Mouse (Mus musculus) ovary, adult 18-20 months (tissue): ENCODE data around the gene Gnai2.

Experiments
- DNase-seq: peaks from one replicate; pipeline ENCODE4 v3.0.0; 2022; ENCODE audit warnings: low spot score, mixed read lengths

The Gnai2 gene

DNA sequence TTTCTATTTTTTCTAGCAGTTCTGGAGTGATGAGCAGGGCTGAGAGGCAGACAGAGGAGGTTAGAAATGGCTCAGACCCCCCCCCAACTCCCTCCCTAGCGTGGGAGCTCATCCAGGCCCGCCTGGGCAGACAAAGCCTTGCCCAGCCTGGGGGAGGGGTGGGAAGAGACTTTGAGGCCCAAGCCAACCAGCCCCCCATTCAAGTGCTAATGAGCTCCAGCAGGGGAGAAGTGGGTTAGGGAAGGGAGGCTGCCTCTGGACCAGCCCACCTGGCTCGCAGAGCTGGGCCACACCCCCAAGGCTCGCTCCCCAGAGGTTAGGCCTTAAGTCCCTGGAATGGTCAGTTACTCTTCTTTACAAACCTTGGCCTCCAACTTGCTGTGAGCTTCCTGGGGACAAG lies 4.6 kb downstream of the Gnai2 start:
- DNase-seq = no peak

DNA sequence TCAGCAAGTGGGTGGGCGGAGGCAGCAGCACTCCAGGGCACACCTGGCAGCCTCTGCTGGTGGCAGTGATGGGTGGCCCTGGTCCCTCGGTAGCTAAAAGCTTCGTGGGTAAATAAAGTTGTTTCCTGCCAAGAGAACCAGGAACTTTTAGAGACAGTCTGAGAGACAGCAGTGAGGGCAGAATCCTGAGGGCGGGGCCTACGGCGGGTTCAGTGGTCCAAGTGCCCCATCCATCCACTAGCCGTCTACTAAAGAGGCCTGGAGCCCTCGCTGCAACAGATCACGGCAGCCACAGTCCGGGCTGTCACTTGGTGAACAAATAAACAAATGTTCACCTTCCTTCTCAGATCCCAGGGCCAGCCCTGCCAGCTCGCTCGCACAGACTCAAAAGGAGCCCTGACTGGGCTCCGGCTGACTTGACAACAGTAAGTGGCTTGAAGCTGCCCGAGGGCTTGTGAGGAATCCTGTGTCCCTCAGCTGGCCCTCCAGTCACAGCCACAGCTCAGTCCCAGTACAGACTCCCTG lies 5.2 kb downstream of the Gnai2 start:
- no peak for DNase-seq

GRCm38 (mm10) chr9:107629411-107629730 lies 5.8 kb downstream of the Gnai2 start:
- DNase-seq = no peak

DNA sequence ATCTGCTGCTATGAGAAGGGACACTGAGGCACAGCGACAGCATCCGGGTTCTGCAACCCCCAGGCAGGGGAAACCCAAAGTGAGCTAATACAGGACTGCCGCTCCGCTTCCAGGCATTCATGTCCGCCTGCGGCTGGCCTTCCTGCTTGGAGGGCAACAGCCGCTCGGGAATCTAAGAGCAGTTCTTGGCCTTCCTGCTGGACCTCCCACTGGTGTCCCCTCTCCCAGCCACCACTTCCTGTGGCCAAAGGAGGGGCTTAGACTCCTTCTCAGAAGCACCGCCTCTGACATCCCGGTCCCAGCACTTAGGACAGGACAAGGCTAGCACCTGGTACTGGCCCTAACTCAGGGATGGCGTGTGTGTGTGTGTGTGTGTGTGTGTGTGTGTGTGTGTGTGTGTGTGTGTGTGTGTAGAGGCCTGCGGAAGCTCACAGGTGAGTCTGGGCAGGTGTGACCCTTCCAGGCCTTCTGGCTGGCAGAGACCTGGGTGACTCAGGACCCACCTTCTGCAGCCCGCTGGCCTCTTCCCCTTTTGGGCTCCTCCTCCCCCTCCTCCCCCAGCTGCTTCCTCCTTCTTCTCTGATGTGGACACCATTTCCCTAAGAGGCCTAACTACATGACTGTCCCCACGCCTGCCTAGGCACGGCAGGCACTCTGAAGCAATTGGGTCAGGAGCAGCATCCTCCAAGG lies 6.3 kb downstream of the Gnai2 start:
- DNase-seq = no peak

DNA sequence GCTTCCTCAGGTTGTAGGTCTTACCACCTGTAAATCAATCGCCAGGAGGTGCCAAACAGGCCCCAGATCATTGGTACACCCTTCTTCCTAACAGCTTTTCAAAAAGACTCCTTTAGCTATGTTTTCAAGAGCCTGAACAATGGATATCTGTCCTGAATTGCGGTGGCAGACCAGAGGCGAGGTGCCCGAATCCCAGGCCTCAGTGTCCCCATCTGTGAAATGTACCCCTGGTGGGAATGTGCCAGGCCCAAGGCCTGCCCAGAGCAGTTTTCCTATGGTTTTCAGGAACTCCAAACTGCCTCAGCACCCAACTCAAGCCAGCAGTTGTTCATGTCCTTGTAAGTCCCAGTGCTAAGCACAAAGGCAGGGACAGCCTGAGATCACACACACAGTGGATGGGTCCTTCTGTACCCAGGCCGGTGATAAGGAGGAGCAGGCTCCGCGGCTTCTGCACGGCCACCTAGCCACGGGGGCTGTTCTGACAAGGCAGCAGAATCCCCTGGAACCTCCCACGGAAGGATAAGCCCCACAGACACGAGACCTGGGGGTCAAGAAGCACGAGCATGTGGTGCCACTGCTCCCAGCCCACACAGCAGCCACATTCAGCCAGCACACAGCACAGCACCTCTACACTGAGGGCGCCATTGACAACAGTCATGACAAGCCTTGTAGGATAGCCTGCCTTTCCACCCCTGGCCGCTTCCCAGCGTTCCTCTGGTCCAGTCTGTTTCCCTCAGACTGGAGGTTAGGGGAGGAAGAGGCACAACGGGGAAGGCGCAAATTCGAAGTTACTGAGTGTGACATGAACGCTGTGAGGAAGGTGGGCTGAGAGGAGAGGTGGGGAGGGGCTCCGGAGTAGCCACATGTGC lies 7.5 kb downstream of the Gnai2 start:
- DNase-seq = no peak

- DNase-seq = peak; percentile 61
These were observed 8.3 kb downstream of the Gnai2 start for GRCm38 (mm10) chr9:107626844-107627277.

- no peak for DNase-seq
These were observed 8.9 kb downstream of the Gnai2 start for GRCm38 (mm10) chr9:107626158-107626843.

DNA sequence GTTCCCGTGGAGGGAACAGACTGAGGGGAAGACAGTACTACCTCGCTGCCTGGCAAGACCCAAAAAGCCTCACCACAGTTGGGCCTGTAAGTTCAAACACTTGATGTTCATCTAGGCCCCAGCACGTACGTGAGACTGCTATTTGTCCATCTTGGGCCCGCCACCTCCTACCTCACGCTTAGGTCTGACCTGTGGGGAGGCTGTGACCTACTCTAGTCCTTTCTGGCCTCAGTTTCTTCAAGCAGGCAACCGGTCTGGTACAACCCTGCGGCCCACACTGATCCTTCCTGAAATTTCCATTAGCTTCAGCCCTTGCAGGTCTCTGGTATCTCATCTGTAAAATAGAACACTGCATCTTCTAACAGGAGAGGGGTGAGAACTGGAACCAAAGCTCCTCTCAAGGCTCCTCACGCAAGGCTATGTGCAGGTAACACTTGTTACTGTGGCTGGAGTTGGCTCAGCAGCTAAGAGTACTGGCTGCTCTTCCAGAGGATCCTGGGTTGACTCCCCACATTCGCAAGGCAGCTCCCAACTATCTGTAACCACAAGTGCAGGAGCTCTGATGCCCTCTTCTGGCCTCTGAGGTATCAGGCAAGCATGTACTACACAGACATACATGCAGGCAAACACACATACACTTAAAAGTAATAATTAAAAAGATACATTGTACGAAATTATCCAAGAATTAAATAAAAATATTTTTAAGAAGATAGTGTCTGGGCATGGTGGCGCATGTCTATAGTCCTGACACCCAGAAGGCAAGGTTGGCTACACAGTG lies 9.6 kb downstream of the Gnai2 start:
- DNase-seq = no peak

- DNase-seq = no peak
These were observed 10.2 kb downstream of the Gnai2 start for GRCm38 (mm10) chr9:107624951-107625350.

DNA sequence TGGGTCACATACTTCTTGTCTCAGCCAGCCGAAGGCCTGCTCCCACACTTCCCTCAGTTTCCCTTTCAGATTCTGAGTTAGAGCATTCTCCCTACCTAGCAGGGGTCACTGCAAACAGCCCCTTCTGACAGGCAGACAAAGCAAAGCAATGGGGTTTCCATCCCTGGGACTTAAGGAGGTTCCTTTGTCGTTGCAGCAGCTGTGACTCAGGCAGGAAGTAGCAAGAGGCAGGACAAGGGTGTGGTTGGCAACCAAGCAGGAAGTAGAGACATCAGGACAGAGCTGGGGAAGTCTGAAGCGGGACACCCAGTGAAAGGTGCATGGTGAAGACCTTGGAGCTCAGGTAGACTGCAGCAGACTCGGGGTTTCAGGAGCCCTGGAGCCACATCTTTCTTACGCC lies 10.6 kb downstream of the Gnai2 start:
- no peak for DNase-seq

- no peak for DNase-seq
These were observed 14.2 kb downstream of the Gnai2 start for GRCm38 (mm10) chr9:107620954-107621353.

GRCm38 (mm10) chr9:107619546-107619879 lies 15.7 kb downstream of the Gnai2 start:
- DNase-seq = no peak

DNA sequence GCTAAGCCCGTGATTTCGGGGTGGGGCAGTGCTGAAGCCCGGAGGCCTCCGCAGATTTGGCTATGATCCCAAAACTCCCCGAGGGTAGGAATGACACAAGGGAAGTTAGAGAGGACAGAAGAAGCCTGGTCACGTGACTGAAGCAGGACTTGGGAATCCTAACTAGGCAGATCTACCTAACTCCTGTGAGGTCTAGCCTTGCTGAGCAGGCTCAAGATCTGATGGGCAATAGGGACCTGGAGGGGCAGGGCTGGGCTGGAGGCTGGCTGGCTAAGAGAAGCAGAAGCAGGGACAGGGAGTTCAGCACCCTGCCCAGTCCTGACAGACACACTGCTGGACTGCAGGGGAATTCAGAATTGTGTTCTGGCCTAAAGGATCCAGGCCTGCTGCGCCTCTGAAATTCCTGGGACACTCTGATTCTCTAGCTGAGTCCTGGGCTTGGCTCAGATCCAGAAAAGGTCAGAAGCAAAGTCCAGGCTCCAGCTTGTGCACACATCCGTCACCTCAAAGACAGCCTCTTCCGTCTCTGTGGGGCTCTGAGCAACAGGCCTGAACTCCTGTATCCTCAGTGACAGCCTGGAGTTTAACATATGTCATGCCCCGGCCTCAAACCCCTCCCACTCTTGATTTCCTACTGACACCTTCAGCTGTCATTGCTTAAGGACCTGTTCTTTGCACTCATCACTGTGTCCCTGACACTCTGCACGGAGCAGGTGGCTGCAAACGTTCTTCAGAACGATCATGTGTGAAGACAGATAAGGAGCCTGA lies 16.2 kb downstream of the Gnai2 start:
- no peak for DNase-seq

GRCm38 (mm10) chr9:107618098-107618497 lies 17.1 kb downstream of the Gnai2 start:
- DNase-seq = no peak

GRCm38 (mm10) chr9:107617461-107617860 lies 17.7 kb downstream of the Gnai2 start:
- DNase-seq = no peak

DNA sequence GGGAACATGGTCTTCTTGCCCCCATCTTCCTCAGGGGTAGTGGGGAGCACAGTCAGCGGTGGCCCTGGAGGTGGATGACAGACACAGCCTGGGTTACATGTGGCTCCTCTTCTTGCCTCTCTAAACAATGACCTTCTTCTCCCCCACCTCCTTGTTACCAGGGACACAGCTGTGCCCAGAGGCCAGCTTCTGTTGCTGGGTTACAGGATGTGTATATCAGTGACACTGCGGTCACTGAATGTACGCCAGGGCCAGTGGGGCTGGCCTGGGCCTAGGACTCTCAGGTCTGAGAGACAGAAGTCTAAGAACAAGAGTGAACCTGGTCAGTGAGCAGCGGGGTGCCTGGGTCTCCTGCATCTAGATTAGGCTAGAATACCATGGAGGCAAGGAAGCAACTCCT lies 20.1 kb downstream of the Gnai2 start:
- DNase-seq = no peak

DNA sequence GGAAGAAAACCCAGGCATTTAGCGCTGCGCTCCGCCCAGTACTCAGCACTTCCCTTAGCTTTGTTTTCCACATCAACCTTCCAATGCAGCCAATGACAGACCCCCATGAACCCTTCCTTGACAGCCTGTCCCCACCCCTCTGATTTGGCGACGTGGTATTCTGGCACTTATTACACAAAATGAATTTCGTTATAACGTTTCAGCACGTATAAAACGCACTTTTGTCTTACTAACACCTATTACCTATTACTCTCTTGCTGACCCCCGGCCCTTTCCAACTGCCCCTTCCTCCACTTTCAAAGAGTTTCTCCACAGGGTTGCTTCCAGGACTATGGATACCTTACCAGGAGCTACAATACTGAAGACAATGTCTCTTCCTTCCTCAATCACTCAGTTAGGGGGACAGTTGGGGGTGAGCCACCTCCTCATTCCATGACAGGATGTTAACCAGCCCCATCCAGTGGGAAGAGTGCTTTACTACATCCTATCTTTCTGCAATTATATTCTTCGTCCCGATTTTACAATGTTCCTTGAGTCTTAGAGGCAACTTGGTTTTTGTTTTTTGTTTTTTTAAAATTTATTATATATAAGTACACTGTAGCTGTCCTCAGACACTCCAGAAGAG lies 22.1 kb downstream of the Gnai2 start:
- DNase-seq = no peak

DNA sequence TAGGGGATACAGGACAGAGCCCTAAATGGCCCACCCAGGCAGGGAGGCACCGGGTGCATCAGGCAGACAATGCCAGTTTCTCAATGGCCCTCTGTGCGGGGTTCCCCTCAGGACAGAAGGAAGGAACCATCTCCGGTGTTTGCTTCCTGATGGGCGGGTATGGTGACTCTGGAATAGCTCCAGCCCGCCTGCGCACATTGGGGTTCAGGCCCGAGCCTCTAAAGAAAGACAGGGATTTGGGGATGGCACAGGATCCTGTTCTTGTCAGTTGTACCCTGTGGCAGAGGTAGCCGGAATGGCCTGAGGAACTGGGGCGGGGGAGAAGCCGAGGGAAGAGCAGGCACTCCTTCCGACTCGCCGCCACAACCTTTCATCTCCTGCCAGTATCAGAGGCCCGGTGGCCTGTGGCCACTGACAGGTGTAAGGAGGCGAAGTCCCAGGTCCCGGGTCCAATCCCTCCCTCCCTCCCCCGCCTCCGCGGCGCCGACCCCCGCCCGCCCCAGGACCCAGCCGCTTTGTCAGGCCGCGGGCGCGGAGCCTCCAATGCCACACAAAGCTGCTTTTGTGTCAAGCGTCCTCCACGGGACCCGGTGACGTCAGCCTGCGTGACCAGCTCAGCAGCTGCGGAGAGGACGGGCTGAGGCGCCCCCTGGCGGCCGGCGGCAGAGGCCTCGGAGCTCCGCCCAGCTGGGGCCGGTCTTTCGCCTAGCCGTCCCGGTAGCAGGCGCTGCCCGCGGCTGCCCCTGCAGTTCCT lies 22.8 kb downstream of the Gnai2 start:
- DNase-seq = peak; percentile 95

- DNase-seq = no peak
These were observed 23.5 kb downstream of the Gnai2 start for GRCm38 (mm10) chr9:107611456-107612190.
